Comparison of ENCODE assay signal across 8 mouse cellular contexts in genomic region chr2:22864394-22865037, GRCm38 (mm10). TPM values are rescaled to one million over a fixed set of nuclear protein-coding genes. Genes with fewer than 3 reads are reported as not detected.
DNase-seq lines count a peak whose midpoint lies in the region; ATAC-seq and TF ChIP-seq lines count a peak whose summit lies in the region.
"Not testable (repeated sequence)": the region's sequence is repeated elsewhere in the genome, so short reads cannot be mapped to it uniquely, and the experiment has no call there.

No protein-coding gene starts in this region.

- H3K4me3 ChIP-seq in forebrain, embryonic 13.5 days; lung, adult 2 months (replicated peaks; ENCODE audit: extremely low read depth, low read depth, low read length); olfactory bulb, adult 2 months (ENCODE audit: insufficient read depth, low read depth, low read length): not testable (repeated sequence)

- TF ChIP-seq CTCF in lung, adult 2 months (IDR thresholded peaks at IDR 0.05; ENCODE audit: insufficient read depth, low read length): peak; percentile 94
- TF ChIP-seq CTCF in olfactory bulb, adult 2 months (IDR thresholded peaks at IDR 0.05; ENCODE audit: insufficient read depth, low read depth, low read length): peak; percentile 72

- H3K4me1 ChIP-seq in forebrain, embryonic 13.5 days; lung, adult 2 months (ENCODE audit: control insufficient read depth, insufficient read depth, low read length); olfactory bulb, adult 2 months (ENCODE audit: control insufficient read depth, insufficient read depth, low read length): not testable (repeated sequence)

- 3% methylated on average over 6 of the region's 6 CpGs for WGBS in forebrain, embryonic 13.5 days
- WGBS in lung, adult 2 months: 1% methylated on average over 6 of the region's 6 CpGs
- 4% methylated on average over 6 of the region's 6 CpGs for WGBS in olfactory bulb, adult 2 months

- H3K9ac ChIP-seq in forebrain, embryonic 13.5 days: not testable (repeated sequence)

- not testable (repeated sequence) for H3K36me3 ChIP-seq in forebrain, embryonic 13.5 days (ENCODE audit: poor library complexity, severe bottlenecking)

- not testable (repeated sequence) for TF ChIP-seq POLR2A in lung, adult 2 months (IDR thresholded peaks at IDR 0.05; ENCODE audit: borderline replicate concordance, extremely low read depth, low read depth, low read length); olfactory bulb, adult 2 months (IDR thresholded peaks at IDR 0.05; ENCODE audit: insufficient read depth, low read depth, low read length)

- H3K9me3 ChIP-seq in forebrain, embryonic 13.5 days (replicated peaks): not testable (repeated sequence)

- H3K27me3 ChIP-seq in forebrain, embryonic 13.5 days: not testable (repeated sequence)

- peak; percentile 59 for DNase-seq in ES-CJ7 (ENCODE audit: low read depth, low spot score)
- DNase-seq in heart, postnatal 36 days: peak; percentile 76
- DNase-seq in layer of hippocampus, adult 18-20 months (ENCODE audit: low spot score in 2 of 2): peak; percentile 74 to 83
- peak; percentile 52 for DNase-seq in lung, adult 2 months
- peak; percentile 25 to 32 for DNase-seq in thymus, adult 18-20 months

- intact Hi-C loops in heart, postnatal 36 days (cut with DNase I): loop anchor here (1.0 to 5.0 kb wide), 2 partner anchors 106 to 922 kb away; no protein-coding TSS in a partner anchor

- H3K4me2 ChIP-seq in forebrain, embryonic 13.5 days: not testable (repeated sequence)

- H3K27ac ChIP-seq in forebrain, embryonic 13.5 days; olfactory bulb, adult 2 months (ENCODE audit: insufficient read depth, low read depth, low read length): not testable (repeated sequence)

- ATAC-seq in cerebellum, adult (ENCODE audit: insufficient number of reproducible peaks, low FRiP score, low TSS enrichment): peak; percentile 74
- peak; percentile 97 for ATAC-seq in forebrain, embryonic 13.5 days

RNA-seq across cellular contexts. Expression of gene Pdss1, which starts 30.8 kb away (rescaled TPM):
- polyA plus RNA-seq in forebrain, embryonic 13.5 days (2015; fragmentation: Nextera tagmentation; extraction: Ambion mirVana): 26.0 and 27.4 TPM in 2 replicates
- total RNA-seq in heart, postnatal 36 days (2021): 10 to 100 TPM; 20.0 to 23.9 TPM
- total RNA-seq in layer of hippocampus, adult 18-20 months (2021): 10 to 100 TPM; 11.0 to 16.3 TPM
- 3.0 and 3.1 TPM in 2 replicates for polyA plus RNA-seq in lung, adult 2 months (2012; rRNA removed)
- polyA plus RNA-seq in olfactory bulb, adult 2 months (2012; ENCODE audit: insufficient read depth, insufficient read length, low replicate concordance, missing spikeins): not detected in 2 replicates

Comparison
In these comparisons a context has a peak if more than half of its experiments do, and no peak if none do; other contexts are left out.
1. DNase-seq: peak in every context shown above with its lines; median percentile 78 in layer of hippocampus, adult 18-20 months; 76 in heart, postnatal 36 days; 59 in ES-CJ7; 52 in lung, adult 2 months; 28 in thymus, adult 18-20 months.